Mouse (Mus musculus) liver, postnatal 0 days (tissue): ENCODE measurements around the gene Vac14.

ENCODE experiments used
- CTCF ChIP-seq: sonication (generic); IDR thresholded peaks from 2 replicates; pipeline ENCODE4 v1.5.1; 2016; ENCODE audit warnings: antibody characterized with exemption, low read depth
- EP300 ChIP-seq: IDR thresholded peaks from 2 replicates; pipeline ENCODE4 v1.6.1; 2016; ENCODE audit warnings: antibody characterized with exemption, low read depth, mild to moderate bottlenecking

DNA sequence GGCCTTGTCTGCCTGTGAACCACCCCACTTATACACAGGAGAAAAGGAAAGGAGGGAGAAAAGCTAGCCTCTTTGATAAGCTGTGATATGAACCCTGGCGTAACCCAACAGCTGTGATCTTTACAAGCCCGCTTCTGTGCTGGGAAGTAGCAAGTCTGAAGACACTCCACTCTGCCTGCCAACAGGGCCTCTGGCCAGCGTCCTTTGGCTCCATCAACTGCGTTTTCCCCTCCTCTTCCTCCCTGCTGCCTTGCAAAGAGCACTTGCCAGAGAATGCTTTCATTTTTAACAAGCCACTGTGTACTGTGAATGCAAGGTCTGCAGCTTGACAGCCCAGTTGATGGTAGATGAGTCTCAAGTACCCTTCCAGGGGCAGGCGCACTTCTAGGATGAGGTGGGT is 69.3 kb downstream of the Vac14 start:
- no peak for TF ChIP-seq CTCF
- TF ChIP-seq EP300: no peak
